Mouse (Mus musculus) CH12.LX (cell line): ENCODE results near the gene Tmem185b. TPM values are rescaled to one million over a fixed set of nuclear protein-coding genes. Genes with fewer than 3 reads are reported as not detected.

Experiments used
- DNase-seq: peaks from one replicate; pipeline ENCODE4 v3.0.0-alpha.2; 2013; ENCODE audit errors: extremely low read depth
- H3K27ac ChIP-seq: 2 replicates; pipeline ENCODE4 v1.5.1; 2012; ENCODE audit warnings: low read depth, mild to moderate bottlenecking, control low read depth, moderate library complexity; ENCODE audit not compliant: insufficient read depth
- H3K27me3 ChIP-seq: replicated peaks from 2 replicates; pipeline ENCODE3; 2012; ENCODE audit warnings: inconsistent platforms
- H3K36me3 ChIP-seq, 2 experiments: replicated peaks in 1 of 2; 2 replicates each; pipeline versions ENCODE3 to v1.6.1; 2012; ENCODE audit warnings: inconsistent platforms in 1 of 2, low read length in 1 of 2, mild to moderate bottlenecking in 1 of 2, mixed read lengths in 1 of 2, moderate library complexity in 1 of 2; ENCODE audit not compliant: control insufficient read depth in 1 of 2, insufficient read depth in 1 of 2
- H3K4me1 ChIP-seq, 2 experiments: 2 replicates each; pipeline ENCODE4 v1.6.1; 2012; ENCODE audit warnings: inconsistent platforms in 1 of 2, moderate library complexity in 1 of 2; ENCODE audit not compliant: insufficient read depth in 2 of 2, control insufficient read depth in 1 of 2
- H3K4me2 ChIP-seq: 2 replicates; pipeline ENCODE4 v1.6.1; 2012; ENCODE audit warnings: low read depth, mild to moderate bottlenecking, control low read depth; ENCODE audit not compliant: poor library complexity, insufficient read depth, severe bottlenecking
- H3K4me3 ChIP-seq, 3 experiments: fragments of 150-350 bp in 1 of 3; sonication (generic) in 1 of 3; replicated peaks in 1 of 3; 2 replicates each; pipeline versions ENCODE3 to v1.5.1; 2011 to 2012; ENCODE audit warnings: low read depth in 2 of 3, low read length in 2 of 3, mild to moderate bottlenecking in 2 of 3, moderate library complexity in 2 of 3, control low read depth in 1 of 3, improper control_type of control experiment in 1 of 3, inconsistent platforms in 1 of 3, mixed read lengths in 1 of 3; ENCODE audit not compliant: poor library complexity in 1 of 3
- H3K79me2 ChIP-seq: replicated peaks from 2 replicates; pipeline ENCODE4 v1.6.1; 2012; ENCODE audit warnings: mild to moderate bottlenecking, moderate library complexity; ENCODE audit not compliant: control insufficient read depth, poor library complexity, insufficient read depth, severe bottlenecking; ENCODE audit errors: extremely low read depth
- H3K9ac ChIP-seq: 2 replicates; pipeline ENCODE4 v1.6.1; 2012; ENCODE audit warnings: low read depth, mild to moderate bottlenecking, control low read depth, moderate library complexity; ENCODE audit not compliant: insufficient read depth
- H3K9me3 ChIP-seq: replicated peaks from 2 replicates; pipeline ENCODE3; 2012; ENCODE audit warnings: low read length, inconsistent platforms, mixed read lengths
- BHLHE40 ChIP-seq: IDR thresholded peaks from 2 replicates; pipeline ENCODE4 v1.6.1; 2011; ENCODE audit warnings: mild to moderate bottlenecking, low read depth, low read length, improper control_type of control experiment
- CHD2 ChIP-seq: IDR thresholded peaks from 2 replicates; pipeline ENCODE4 v1.6.1; 2011; ENCODE audit warnings: low read length, improper control_type of control experiment
- E2F4 ChIP-seq: IDR thresholded peaks from 2 replicates; pipeline ENCODE4 v1.6.1; 2011; ENCODE audit warnings: low read depth, low read length, improper control_type of control experiment; ENCODE audit not compliant: insufficient replicate concordance
- EP300 ChIP-seq: IDR thresholded peaks from 2 replicates; pipeline ENCODE4 v1.6.1; 2011; ENCODE audit warnings: low read length, improper control_type of control experiment
- ETS1 ChIP-seq: conservative IDR thresholded peaks from 2 replicates; pipeline ENCODE4 v1.6.1; 2012; ENCODE audit warnings: low read depth, mild to moderate bottlenecking, inconsistent platforms, low read length, improper control_type of control experiment, moderate library complexity
- GABPA ChIP-seq: IDR thresholded peaks from 2 replicates; pipeline ENCODE4 v1.6.1; 2012; ENCODE audit warnings: low read depth, low read length, improper control_type of control experiment, inconsistent platforms; ENCODE audit not compliant: insufficient replicate concordance
- HCFC1 ChIP-seq: IDR thresholded peaks from 2 replicates; pipeline ENCODE4 v1.6.1; 2012; ENCODE audit warnings: low read depth, mild to moderate bottlenecking, inconsistent platforms, low read length, improper control_type of control experiment
- JUN ChIP-seq: IDR thresholded peaks from 2 replicates; pipeline ENCODE4 v1.6.1; 2011; ENCODE audit warnings: low read depth, mild to moderate bottlenecking, low read length, improper control_type of control experiment, moderate library complexity; ENCODE audit not compliant: insufficient read depth
- JUND ChIP-seq: conservative IDR thresholded peaks from 2 replicates; pipeline ENCODE4 v1.6.1; 2011; ENCODE audit warnings: low read depth, low read length, improper control_type of control experiment
- KAT2A ChIP-seq: IDR thresholded peaks from 2 replicates; pipeline ENCODE4 v1.6.1; 2012; ENCODE audit warnings: low read length, improper control_type of control experiment, inconsistent platforms; ENCODE audit not compliant: insufficient replicate concordance
- MAX ChIP-seq: IDR thresholded peaks from 2 replicates; pipeline ENCODE4 v1.6.1; 2011; ENCODE audit warnings: low read length, improper control_type of control experiment
- MEF2A ChIP-seq: IDR thresholded peaks from 2 replicates; pipeline ENCODE4 v1.6.1; 2014; ENCODE audit warnings: low read depth, mild to moderate bottlenecking, inconsistent platforms, low read length, improper control_type of control experiment, borderline replicate concordance
- MXI1 ChIP-seq: IDR thresholded peaks from 2 replicates; pipeline ENCODE4 v1.6.1; 2011; ENCODE audit warnings: mild to moderate bottlenecking, low read depth, low read length, improper control_type of control experiment
- MYC ChIP-seq: IDR thresholded peaks from 2 replicates; pipeline ENCODE4 v1.6.1; 2011; ENCODE audit warnings: low read depth, mild to moderate bottlenecking, improper control_type of control experiment, low read length
- NELFE ChIP-seq: IDR thresholded peaks from 2 replicates; pipeline ENCODE4 v1.6.1; 2011; ENCODE audit warnings: low read depth, low read length, improper control_type of control experiment
- POLR2A ChIP-seq: IDR thresholded peaks from 2 replicates; pipeline ENCODE4 v1.6.1; 2011; ENCODE audit warnings: low read depth, mild to moderate bottlenecking, improper control_type of control experiment, low read length
- POLR2AphosphoS2 ChIP-seq: IDR thresholded peaks from 2 replicates; pipeline ENCODE4 v1.6.1; 2011; ENCODE audit warnings: low read depth, low read length, improper control_type of control experiment
- RAD21 ChIP-seq: IDR thresholded peaks from 2 replicates; pipeline ENCODE4 v1.6.1; 2011; ENCODE audit warnings: low read depth, mild to moderate bottlenecking, low read length, improper control_type of control experiment, moderate library complexity
- TBP ChIP-seq: conservative IDR thresholded peaks from 2 replicates; pipeline ENCODE4 v1.6.1; 2011; ENCODE audit warnings: low read depth, low read length, improper control_type of control experiment
- TCF12 ChIP-seq: IDR thresholded peaks from 2 replicates; pipeline ENCODE4 v1.6.1; 2014; ENCODE audit warnings: low read depth, mild to moderate bottlenecking, inconsistent platforms, low read length, improper control_type of control experiment
- UBTF ChIP-seq: IDR thresholded peaks from 2 replicates; pipeline ENCODE4 v1.6.1; 2012; ENCODE audit warnings: low read depth, mild to moderate bottlenecking, inconsistent platforms, low read length, improper control_type of control experiment, moderate library complexity
- USF2 ChIP-seq: conservative IDR thresholded peaks from 2 replicates; pipeline ENCODE4 v1.6.1; 2011; ENCODE audit warnings: low read depth, low read length, improper control_type of control experiment
- ZC3H11A ChIP-seq: IDR thresholded peaks from 2 replicates; pipeline ENCODE4 v1.6.1; 2012; ENCODE audit warnings: low read depth, mild to moderate bottlenecking, inconsistent platforms, low read length, improper control_type of control experiment
- ZMIZ1 ChIP-seq: IDR thresholded peaks from 2 replicates; pipeline ENCODE4 v1.6.1; 2012; ENCODE audit warnings: low read depth, mild to moderate bottlenecking, inconsistent platforms, low read length, improper control_type of control experiment
- ZNF384 ChIP-seq: IDR thresholded peaks from 2 replicates; pipeline ENCODE4 v1.6.1; 2012; ENCODE audit warnings: low read depth, low read length, improper control_type of control experiment, inconsistent platforms
- dilution Hi-C: fragments of 300-500 bp; cut with MboI; formaldehyde crosslinking; loops from 2 replicates; pipeline ENCODE4 v1.14.3; 2020; ENCODE audit warnings: low sequenced_read_pairs; ENCODE audit not compliant: extremely low pct_unique_long_range_greater_than_20kb, extremely low pct_ligation_motif_present
- in situ Hi-C: fragments of 300-500 bp; cut with MboI; formaldehyde crosslinking; loops from 3 replicates; pipeline ENCODE4 v1.14.3; 2019; ENCODE audit warnings: low sequenced_read_pairs, low pct_ligation_motif_present, low pct_unique_long_range_greater_than_20kb, mixed read lengths
- polyA plus RNA-seq: library from polyadenylated mRNA; unstranded; fragments of >175 nt; gene quantifications from 2 replicates; pipeline ENCODE4 v1.2.1, GENCODE M21; 2012; ENCODE audit warnings: low read depth; ENCODE audit not compliant: insufficient read length
- total RNA-seq, 2 experiments: library from RNA; depleted of rRNA; stranded (reverse); fragments of 300-350 nt in 1 of 2; fragments of >200 nt in 1 of 2; gene quantifications; 2 replicates each; pipeline ENCODE4 v1.2.3; 2012 to 2014

The Tmem185b gene
- total and polyA plus RNA-seq, 3 experiments = 11.7 to 14.9 (median 13.4) TPM

GRCm38 (mm10) chr1:119497346-119498004 is 28.5 kb upstream of the Tmem185b start:
- Histone ChIP-seq H3K9ac (no peak overlapping the region), H3K27ac (no peak overlapping the region), H3K36me3 (peaks cover 0 to 41% of the 10 kb centered on the region in 2 experiments), H3K4me1 (peaks cover 0 to 11% of the 10 kb centered on the region in 2 experiments; a peak in 2 of 4 replicates), H3K9me3 (no peaks in the 10 kb centered on the region), H3K79me2 (no peaks in the 10 kb centered on the region), H3K4me2 (no peak overlapping the region), H3K4me3 (no peak overlapping the region), H3K27me3 (no peaks in the 10 kb centered on the region)
- dilution Hi-C loops = no loop called here
- no peak for TF ChIP-seq EP300
- TF ChIP-seq MAX = no peak
- no peak for TF ChIP-seq TCF12
- TF ChIP-seq NELFE = no peak
- no peak for TF ChIP-seq BHLHE40
- TF ChIP-seq POLR2A = no peak
- no peak for TF ChIP-seq MYC
- TF ChIP-seq JUND = no peak
- TF ChIP-seq RAD21 = no peak
- TF ChIP-seq GABPA = no peak
- no peak for TF ChIP-seq UBTF
- no peak for TF ChIP-seq KAT2A
- DNase-seq = no peak
- in situ Hi-C loops = loop anchor here (25.0 kb wide), 1 partner anchor 410 kb away; no protein-coding TSS in a partner anchor

GRCm38 (mm10) chr1:119498536-119499231 is 27.3 kb upstream of the Tmem185b start:
- no peak for TF ChIP-seq BHLHE40
- no peak for TF ChIP-seq ZMIZ1
- no peak for TF ChIP-seq RAD21
- no peak for TF ChIP-seq MYC
- no peak for TF ChIP-seq ZC3H11A
- no peak for TF ChIP-seq USF2
- TF ChIP-seq POLR2AphosphoS2 = no peak
- TF ChIP-seq TBP = no peak
- TF ChIP-seq E2F4 = no peak
- TF ChIP-seq ZNF384 = no peak
- TF ChIP-seq KAT2A = no peak
- no peak for TF ChIP-seq CHD2
- TF ChIP-seq JUN = no peak
- TF ChIP-seq ETS1 = no peak
- TF ChIP-seq MXI1 = no peak
- TF ChIP-seq HCFC1 = no peak
- no peak for TF ChIP-seq JUND
- TF ChIP-seq MEF2A = no peak
- no peak for DNase-seq
- Histone ChIP-seq H3K79me2 (no peaks in the 10 kb centered on the region), H3K9ac (no peak overlapping the region), H3K4me3 (no peak overlapping the region), H3K36me3 (peaks cover 0 to 39% of the 10 kb centered on the region in 2 experiments), H3K4me2 (no peak overlapping the region), H3K27me3 (no peaks in the 10 kb centered on the region), H3K4me1 (peaks cover 3 to 23% of the 10 kb centered on the region in 2 experiments; a peak in 3 of 4 replicates), H3K9me3 (no peaks in the 10 kb centered on the region), H3K27ac (no peak overlapping the region)
- dilution Hi-C loops (no loop called here), in situ Hi-C loops (loop anchor here (25.0 kb wide), 1 partner anchor 411 kb away; no protein-coding TSS in a partner anchor)
